Mouse (Mus musculus) ES-Bruce4 (cell line): ENCODE data around the gene Dhx9. TPM values are rescaled to one million over a fixed set of nuclear protein-coding genes. Genes with fewer than 3 reads are reported as not detected.

Experiments
- H3K27ac ChIP-seq: 2 replicates; pipeline ENCODE4 v1.5.1; 2012; ENCODE audit warnings: low read length, inconsistent platforms; ENCODE audit not compliant: insufficient read depth
- H3K27me3 ChIP-seq: 2 replicates; pipeline ENCODE4 v1.6.1; 2012; ENCODE audit warnings: mild to moderate bottlenecking, low read length, inconsistent platforms; ENCODE audit not compliant: control insufficient read depth, poor library complexity, insufficient read depth, severe bottlenecking
- H3K36me3 ChIP-seq: 2 replicates; pipeline ENCODE4 v1.6.1; 2012; ENCODE audit warnings: inconsistent platforms, mild to moderate bottlenecking, low read length, moderate library complexity; ENCODE audit not compliant: control insufficient read depth, poor library complexity, insufficient read depth, severe bottlenecking
- H3K4me1 ChIP-seq: one replicate; pipeline ENCODE4 v1.8.1; 2011; ENCODE audit warnings: low read length; ENCODE audit not compliant: control insufficient read depth, insufficient read depth
- H3K4me3 ChIP-seq: 2 replicates; pipeline ENCODE4 v1.5.1; 2011; ENCODE audit warnings: low read depth, mild to moderate bottlenecking, low read length
- H3K9ac ChIP-seq: 2 replicates; pipeline ENCODE4 v1.6.1; 2012; ENCODE audit warnings: low read depth, mild to moderate bottlenecking, inconsistent platforms; ENCODE audit not compliant: poor library complexity, severe bottlenecking
- H3K9me3 ChIP-seq: replicated peaks from 2 replicates; pipeline ENCODE4 v1.6.1; 2012; ENCODE audit warnings: mild to moderate bottlenecking, low read length, inconsistent platforms; ENCODE audit not compliant: control insufficient read depth, poor library complexity, insufficient read depth, severe bottlenecking
- CTCF ChIP-seq: IDR thresholded peaks from one replicate; pipeline ENCODE4 v1.8.1; 2011; ENCODE audit warnings: low read depth, low read length
- EP300 ChIP-seq: IDR thresholded peaks from 2 replicates; pipeline ENCODE4 v1.6.1; 2011; ENCODE audit warnings: low read depth, low read length; ENCODE audit not compliant: insufficient read depth
- POLR2A ChIP-seq: IDR thresholded peaks from one replicate; pipeline ENCODE4 v1.8.1; 2011; ENCODE audit warnings: low read length; ENCODE audit not compliant: insufficient read depth
- polyA plus RNA-seq: library from polyadenylated mRNA; stranded (reverse); fragments of >200 nt; gene quantifications from 2 replicates; pipeline ENCODE4 v1.2.4, GENCODE M21; 2011; ENCODE audit warnings: low read depth; ENCODE audit not compliant: missing spikeins, insufficient read depth, insufficient read length

Gene Dhx9
- polyA plus RNA-seq, 1 experiment = 282 TPM

GRCm38 (mm10) chr1:153500030-153500429 is 12.6 kb upstream of the Dhx9 start:
- no peak for TF ChIP-seq EP300
- TF ChIP-seq CTCF = no peak
- TF ChIP-seq POLR2A = no peak
- Histone ChIP-seq H3K36me3 (no peaks in the 10 kb centered on the region), H3K27me3 (no peaks in the 10 kb centered on the region), H3K27ac (no peak overlapping the region), H3K9ac (no peak overlapping the region), H3K9me3 (no peaks in the 10 kb centered on the region), H3K4me1 (peaks cover 9% of the 10 kb centered on the region), H3K4me3 (no peak overlapping the region)

DNA sequence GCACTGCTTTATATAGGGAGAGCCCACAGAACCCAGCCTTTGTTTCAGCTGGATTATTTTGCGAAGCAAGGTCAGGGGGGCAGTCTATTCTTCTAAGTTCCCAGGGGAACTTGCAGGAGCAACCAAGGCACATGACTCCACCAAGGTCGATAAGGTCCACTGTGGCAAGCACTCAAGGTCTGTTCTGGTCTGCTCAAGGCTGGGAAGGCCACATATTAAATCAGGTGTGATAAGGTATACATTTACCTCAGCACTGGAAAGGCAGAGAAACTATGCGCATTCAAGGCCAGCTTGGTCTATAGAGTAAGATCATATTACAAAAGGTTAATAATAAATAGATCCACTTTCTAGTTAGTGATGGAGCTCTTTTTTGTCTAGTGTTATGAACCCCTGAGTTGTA is 8.6 kb upstream of the Dhx9 start:
- peak overlapping the region; percentile 60; the same call in 1 of the 2 replicates for H3K9ac ChIP-seq
- no peak overlapping the region for H3K4me3 ChIP-seq
- no peaks in the 10 kb centered on the region for H3K27me3 ChIP-seq
- H3K9me3 ChIP-seq = no peaks in the 10 kb centered on the region
- no peaks in the 10 kb centered on the region for H3K36me3 ChIP-seq
- peaks cover 8% of the 10 kb centered on the region for H3K4me1 ChIP-seq
- TF ChIP-seq POLR2A = no peak
- TF ChIP-seq EP300 = no peak
- TF ChIP-seq CTCF = no peak
- H3K27ac ChIP-seq = peak overlapping the region; percentile 59

DNA sequence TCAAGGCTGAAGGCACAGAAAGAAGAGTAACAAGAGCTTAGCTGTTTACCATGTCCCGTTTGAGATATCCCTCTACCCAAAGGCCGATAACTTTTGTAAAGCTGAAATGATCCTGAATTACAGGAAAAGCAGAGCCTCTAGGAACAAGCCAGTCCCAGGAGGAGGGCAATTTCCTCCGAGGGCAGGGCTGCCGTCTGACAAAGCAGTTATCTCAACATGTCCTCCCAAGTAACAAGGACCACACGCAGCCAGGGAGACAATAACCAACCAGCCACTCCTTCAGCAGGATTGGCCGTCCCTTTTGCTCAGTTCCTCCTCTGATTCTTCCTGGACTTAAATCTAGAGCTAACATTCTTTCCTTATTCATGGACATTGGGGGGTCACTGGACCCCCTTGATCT is 6.5 kb upstream of the Dhx9 start:
- H3K9ac ChIP-seq = peak overlapping the region; percentile 38; the same call in 1 of the 2 replicates
- H3K36me3 ChIP-seq = no peaks in the 10 kb centered on the region
- H3K9me3 ChIP-seq = no peaks in the 10 kb centered on the region
- H3K4me1 ChIP-seq = peaks cover 6% of the 10 kb centered on the region
- TF ChIP-seq EP300 (peak; percentile 90), CTCF (no peak), POLR2A (no peak)
- no peak overlapping the region for H3K4me3 ChIP-seq
- H3K27me3 ChIP-seq = no peaks in the 10 kb centered on the region
- peak overlapping the region; percentile 98 for H3K27ac ChIP-seq

GRCm38 (mm10) chr1:153493338-153493737 is 5.9 kb upstream of the Dhx9 start:
- peak overlapping the region; percentile 98 for H3K27ac ChIP-seq
- peaks cover 6% of the 10 kb centered on the region for H3K4me1 ChIP-seq
- H3K36me3 ChIP-seq = no peaks in the 10 kb centered on the region
- H3K27me3 ChIP-seq = no peaks in the 10 kb centered on the region
- no peaks in the 10 kb centered on the region for H3K9me3 ChIP-seq
- no peak overlapping the region for H3K4me3 ChIP-seq
- no peak for TF ChIP-seq CTCF
- no peak for TF ChIP-seq POLR2A
- peak; percentile 95 for TF ChIP-seq EP300
- H3K9ac ChIP-seq = peak overlapping the region; percentile 38; the same call in 1 of the 2 replicates

DNA sequence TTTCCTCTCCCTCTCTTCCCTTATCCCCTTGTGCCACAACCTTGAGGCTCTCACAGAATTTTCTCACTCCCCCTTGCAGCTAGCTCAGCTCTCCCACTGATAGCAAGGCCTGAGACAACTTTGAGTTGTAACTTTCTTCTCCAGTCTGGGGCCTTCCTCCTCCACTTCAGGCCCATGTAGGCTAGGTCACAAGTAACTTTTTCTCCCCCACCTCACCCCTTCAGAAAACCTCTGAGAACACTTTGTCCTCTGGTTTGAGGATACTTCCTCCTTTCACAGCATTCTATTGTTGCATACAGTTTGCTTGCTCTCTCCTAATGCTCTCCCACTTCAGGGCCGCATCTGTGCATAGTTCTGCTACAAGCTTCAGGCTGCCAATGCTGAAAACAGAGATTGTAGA is 4.4 kb upstream of the Dhx9 start:
- no peaks in the 10 kb centered on the region for H3K27me3 ChIP-seq
- H3K4me3 ChIP-seq = no peak overlapping the region
- no peaks in the 10 kb centered on the region for H3K9me3 ChIP-seq
- no peak overlapping the region for H3K9ac ChIP-seq
- no peaks in the 10 kb centered on the region for H3K36me3 ChIP-seq
- TF ChIP-seq CTCF (no peak), EP300 (no peak), POLR2A (no peak)
- peaks cover 6% of the 10 kb centered on the region for H3K4me1 ChIP-seq
- H3K27ac ChIP-seq = peak overlapping the region; percentile 98

- no peaks in the 10 kb centered on the region for H3K36me3 ChIP-seq
- no peak overlapping the region for H3K4me3 ChIP-seq
- no peaks in the 10 kb centered on the region for H3K27me3 ChIP-seq
- peak overlapping the region; percentile 98 for H3K27ac ChIP-seq
- H3K4me1 ChIP-seq = peaks cover 6% of the 10 kb centered on the region
- TF ChIP-seq POLR2A (no peak), CTCF (no peak), EP300 (no peak)
- no peak overlapping the region for H3K9ac ChIP-seq
- H3K9me3 ChIP-seq = no peaks in the 10 kb centered on the region
Measured at GRCm38 (mm10) chr1:153491345-153491744, 3.9 kb upstream of the Dhx9 start.
